Mouse (Mus musculus): ENCODE data around the gene Cmtm4.
"Not testable (repeated sequence)": the region's sequence is repeated elsewhere in the genome, so short reads cannot be mapped to it uniquely, and the experiment has no call there.

Cmtm4 gene

DNA sequence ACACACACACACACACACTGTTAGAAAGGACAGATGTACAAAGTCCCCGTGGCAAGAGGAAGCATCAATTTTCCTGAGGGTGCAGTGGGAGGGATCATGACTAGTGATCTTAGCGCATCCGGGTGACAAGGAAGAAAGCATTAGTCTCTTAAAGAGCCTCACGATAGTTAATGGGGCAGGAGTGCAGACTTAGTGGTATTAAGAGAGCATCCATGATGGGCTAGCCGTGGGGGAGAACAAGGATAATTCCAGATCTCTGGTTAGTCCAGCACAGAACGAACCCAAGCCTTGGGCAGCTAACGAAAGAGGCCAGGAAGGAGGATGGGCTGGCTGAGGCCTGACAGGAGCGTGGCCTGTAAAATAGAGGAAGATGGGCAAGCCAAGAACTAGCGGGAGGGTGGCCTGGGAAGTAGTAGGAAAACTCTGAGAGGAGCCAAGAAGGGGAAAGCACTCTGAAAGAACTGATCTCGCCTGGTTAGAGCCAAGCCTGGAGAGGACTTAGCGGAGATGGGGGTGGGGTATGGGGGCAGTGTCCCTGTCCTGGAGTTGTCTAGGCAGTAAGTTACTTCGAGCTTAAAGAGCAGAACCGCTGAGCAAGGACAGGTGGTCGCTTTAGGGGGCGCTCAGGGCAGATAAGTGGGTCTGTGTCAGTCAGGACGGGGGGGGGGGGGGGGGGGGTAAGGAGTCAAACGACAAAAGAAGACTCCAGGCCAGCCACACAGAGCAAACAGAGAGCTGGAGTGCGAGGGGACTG lies 56.2 kb downstream of the Cmtm4 start, which contains the start of gene Cmtm3:
TSS of gene Cmtm3 (plus strand) at position 182 of the 754 bp plus-strand sequence.
- no peak for DNase-seq (ENCODE audit: low spot score)

DNA sequence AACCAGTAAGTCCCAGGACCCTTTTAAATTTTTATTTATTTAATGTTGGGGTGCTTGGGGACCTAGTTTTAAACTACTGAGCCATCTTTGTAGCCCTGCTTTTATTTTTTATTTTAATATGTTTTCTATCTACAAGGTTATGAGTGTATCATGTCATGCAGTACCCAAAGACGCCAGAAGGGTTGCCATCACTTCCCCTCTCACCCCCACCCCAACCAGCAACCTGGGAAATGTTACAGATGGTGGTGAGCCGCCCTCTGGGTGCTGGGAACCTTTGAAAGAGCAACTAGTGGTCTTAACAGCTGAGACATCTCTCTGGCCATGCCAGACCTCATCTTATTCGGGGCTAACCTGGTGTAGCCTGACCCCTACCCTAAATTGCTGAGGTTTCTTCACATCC lies 57.7 kb downstream of the Cmtm4 start:
- no peak for DNase-seq (ENCODE audit: low spot score)

DNA sequence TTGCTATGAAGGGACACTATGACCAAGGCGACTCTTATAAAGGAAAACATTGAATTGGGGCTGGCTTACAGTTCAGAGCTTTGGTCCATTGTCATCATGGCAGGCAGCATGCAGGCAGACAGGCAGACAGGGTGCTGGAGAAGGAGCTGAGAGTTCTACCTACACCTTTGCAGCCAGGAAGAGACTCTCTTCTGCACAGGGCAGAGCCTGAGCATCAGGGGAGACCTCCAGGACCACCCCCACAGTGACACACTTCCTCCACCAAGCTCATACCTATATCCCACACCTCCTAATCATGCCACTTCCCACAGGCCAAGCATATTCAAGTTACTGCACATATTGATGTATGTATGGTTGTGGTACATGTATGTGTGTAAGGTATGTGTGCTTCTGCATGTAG lies 58.8 kb downstream of the Cmtm4 start:
- no peak for DNase-seq (ENCODE audit: low spot score)

DNA sequence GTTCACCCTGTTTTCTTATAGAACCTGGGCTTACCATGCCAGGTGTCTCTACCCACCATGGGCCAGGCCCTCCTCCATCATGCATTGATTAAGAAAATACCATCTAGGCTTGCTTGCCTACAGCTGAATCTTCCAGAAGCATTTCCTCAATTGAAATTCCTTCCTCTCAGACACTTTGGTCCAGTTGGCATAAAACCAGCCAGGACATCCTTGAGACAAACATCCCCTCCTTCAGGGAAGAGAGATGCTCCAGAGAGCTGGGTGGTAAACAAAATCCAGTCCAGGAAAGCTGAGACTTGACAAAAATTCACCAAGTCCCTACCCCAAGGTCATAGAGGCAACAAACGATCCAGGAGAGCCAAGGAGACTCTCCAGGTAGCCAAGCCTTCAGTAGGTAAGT lies 61.4 kb downstream of the Cmtm4 start:
- peak; percentile 34 for DNase-seq (ENCODE audit: low spot score)

DNA sequence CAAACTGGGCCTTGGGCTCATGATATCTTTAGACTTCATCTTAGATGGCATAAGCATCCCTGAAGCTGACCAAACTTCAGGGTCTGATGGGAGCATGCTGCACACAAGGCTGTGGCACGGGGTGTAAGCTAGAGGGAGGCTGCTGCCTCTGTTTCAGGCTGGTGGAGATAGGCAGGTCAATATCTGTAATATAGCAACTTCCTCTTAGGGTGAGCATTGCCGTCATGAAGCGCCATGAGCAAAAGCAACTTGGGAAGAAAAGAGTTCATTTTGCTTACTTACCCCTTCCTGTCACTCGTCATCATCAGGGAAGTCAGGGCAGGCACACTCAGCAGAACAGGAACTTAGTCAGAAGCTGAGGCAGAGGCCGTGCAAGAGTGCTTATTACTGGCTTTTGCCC lies 61.8 kb downstream of the Cmtm4 start:
- peak; percentile 24 for DNase-seq (ENCODE audit: low spot score)

DNA sequence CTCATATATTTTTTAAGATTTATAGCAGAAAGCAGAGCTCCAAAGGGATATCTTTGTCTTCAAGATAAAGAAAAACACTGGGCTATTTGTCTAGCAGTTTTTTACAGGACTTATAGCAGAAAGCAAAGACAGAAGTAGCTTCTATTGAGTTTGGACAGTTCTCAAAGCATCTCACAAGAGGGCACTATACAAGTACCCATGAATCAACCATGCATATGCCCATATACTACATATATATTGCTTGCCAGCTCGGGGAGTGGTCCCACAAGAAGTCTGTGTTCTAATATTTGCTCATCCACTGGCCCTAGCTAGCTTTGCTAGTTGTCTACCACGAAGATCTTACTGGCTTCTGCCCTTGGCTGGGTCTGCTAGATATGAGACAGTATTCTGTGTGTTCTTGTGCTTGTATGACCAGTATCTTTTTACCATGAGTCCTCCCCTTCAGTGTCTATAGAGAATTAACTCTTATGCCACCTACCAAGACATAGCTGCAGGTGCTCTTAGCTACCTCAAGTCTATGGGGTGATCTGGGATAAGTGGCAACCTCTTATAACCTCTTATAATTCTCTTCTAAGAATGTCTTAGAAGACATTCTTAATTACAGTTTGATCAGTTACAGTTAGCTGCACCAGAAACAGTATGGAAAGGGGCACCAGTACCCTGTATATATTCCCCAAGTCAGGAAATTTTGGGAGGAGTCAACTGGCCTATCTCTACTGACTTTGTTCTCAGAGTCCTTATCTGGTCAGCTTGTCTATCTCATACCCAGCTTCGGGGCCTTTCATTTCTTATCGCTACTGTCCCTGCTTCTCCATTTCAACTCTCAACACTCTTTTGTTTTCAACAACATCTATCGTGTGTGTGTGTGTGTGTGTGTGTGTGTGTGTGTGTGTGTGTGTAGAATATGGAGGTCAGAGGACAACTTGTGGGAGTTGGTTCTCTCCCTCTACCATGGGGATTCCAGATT lies 62.7 kb downstream of the Cmtm4 start:
- DNase-seq (ENCODE audit: low spot score), result no peak

DNA sequence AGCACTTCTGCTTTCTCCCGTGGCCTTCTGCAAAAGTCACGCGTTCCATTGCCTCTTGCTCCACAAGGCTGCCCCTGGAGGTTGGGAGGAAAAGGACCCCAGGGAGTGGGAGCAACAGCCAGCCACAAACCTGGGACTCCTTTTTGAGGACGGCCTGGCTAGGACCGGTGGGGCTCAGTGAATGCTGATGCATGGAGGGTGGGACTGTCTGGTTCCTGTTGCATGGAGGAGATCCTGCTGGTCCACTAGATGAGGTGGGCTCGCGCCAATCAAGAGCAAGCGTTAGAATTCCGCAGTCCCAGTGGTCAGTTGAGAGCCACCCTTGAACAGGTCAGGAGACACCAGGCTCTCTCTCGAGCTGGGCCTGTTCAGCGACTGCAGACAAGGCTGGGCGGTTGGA lies 73.7 kb downstream of the Cmtm4 start, which contains the start of gene Cmtm2b:
TSS of gene Cmtm2b (plus strand) at position 301 of the 400 bp plus-strand sequence.
- DNase-seq (ENCODE audit: low spot score), result not testable (repeated sequence)

DNA sequence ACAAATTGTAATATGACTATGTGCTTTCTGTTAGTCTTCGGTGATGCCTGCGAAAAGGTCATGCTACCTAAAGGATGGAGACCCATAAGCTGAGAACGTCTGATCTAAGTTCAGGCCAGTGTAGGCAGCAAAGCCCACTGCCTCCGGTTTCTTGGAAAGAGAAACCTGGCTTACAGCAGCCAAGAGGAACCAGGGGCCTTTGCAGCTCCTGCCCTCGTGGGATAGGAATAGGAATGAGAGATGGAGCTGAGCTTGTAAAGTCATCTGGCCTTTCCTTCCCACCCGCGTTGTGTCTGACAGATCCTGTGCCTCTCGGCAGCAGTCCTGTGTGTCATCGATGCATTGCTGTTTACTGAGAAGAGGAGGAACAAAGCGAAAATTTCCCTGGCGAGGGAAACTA lies 74.3 kb downstream of the Cmtm4 start, which contains the start of gene Gm11020:
TSS of gene Gm11020 (plus strand) at position 301 of the 400 bp plus-strand sequence.
- not testable (repeated sequence) for DNase-seq (ENCODE audit: low spot score)

DNA sequence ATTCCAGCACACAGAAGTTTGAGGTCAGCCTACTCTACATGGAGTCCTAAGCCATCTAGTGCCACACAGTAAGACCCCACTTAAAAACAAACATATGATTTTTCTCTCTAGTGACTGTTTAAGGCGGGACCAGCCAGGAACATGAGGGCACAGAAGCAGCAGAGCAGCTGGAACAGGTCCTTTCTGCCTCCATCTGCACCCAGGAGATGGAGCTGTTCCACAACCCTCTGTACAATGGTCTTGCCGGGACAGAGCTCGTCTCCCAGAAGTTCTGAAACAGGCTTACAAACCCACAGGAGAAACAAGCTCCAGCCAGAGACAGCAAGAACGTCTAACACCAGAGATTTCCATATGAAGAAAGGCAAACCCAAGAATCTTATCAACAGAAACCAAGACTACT lies 82.3 kb downstream of the Cmtm4 start:
- DNase-seq (ENCODE audit: low spot score), result peak; percentile 32

DNA sequence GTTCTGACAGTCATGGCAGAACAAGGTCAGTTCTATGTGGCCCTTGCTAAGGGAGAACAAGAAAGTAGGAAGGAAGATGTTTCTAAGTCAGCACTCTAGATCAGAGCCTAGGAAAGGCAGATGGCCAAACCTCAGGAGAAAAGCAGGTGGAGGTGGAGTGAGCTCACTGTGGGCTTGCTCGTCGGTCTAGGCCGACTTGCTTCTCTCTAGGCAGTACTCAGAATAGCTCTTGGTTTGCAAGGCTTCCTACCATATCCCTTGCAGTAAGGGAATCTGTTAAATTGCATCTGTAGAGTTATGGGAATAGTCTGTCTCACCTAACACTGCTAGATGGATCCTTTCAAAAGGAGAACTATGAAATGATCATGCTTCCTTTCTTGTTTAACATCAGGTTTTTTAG lies 83.6 kb downstream of the Cmtm4 start:
- not testable (repeated sequence) for DNase-seq (ENCODE audit: low spot score)

DNA sequence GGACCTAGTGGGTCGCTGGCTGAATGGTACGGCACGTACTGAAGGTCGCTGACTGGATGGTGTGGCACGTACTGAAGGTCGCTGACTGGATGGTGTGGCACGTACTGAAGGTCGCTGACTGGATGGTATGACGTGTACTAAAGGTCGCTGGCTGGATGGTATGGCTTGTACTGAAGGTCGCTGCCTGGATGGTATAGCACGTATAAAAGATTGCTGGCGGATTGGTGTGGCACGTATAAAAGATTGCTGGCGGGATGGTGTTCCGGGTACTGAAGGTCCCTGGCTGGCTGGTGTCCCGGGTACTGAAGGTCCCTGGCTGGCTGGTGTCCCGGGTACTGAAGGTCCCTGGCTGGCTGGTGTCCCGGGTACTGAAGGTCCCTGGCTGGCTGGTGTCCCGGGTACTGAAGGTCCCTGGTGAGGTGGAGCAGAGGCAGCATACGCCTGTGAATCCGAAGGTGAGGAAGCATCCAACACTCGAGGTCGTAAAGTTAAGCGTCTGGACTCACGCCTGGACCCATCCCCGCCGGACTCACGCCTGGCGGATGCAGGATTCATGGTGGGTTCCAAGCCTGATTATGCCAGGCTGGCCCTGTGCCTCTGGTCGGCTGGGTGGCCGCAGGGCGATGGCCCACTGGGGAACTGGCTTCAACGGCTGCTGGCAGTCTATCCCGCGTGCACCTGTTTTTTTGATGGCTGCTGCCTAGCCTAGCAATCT lies 86.0 kb downstream of the Cmtm4 start, which contains the start of the genes Gm45711 and Cmtm1:
TSS of gene Gm45711 (minus strand) at position 641 of the 715 bp plus-strand sequence.
TSS of gene Cmtm1 (minus strand) at position 705 of the 715 bp plus-strand sequence.
- DNase-seq (ENCODE audit: low spot score), result not testable (repeated sequence)

DNA sequence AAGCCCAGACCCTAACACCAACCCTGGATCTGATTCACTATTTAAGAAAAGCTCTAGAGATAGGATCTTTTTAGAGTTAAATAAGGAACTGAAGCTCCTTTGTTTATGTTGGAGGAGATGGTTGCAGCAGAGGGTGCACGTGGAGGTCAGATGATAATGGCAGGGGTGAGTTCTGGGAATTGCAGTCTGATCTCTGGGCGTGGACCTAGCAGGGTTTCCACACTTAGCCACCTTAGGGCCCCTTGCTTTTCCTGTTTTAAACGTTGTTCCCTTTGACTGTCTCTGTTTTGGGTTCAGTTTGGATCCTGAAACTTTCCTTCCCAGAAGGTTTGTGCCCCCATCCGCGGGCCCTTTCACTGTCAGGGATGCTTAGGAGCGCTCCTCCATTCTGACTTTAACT lies 87.3 kb downstream of the Cmtm4 start:
- DNase-seq (ENCODE audit: low spot score), result not testable (repeated sequence)

DNA sequence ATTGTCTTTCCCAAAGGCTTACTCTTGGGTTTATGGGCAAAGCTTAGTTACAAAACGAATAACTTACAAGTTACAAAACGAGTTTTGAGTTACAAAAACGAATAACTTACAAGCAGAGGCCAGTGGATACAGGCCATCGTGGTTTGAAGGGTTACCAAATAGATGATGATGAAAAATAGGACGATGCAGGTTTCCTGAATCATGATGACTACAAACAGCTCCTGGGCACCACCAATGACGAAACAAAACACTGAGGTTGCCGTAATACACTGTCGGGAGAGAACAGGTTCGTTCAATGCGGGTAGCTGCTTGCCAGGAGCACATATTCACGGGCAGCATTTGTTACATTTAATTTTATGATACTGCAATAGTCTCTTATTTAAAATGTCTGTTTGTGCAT lies 90.6 kb downstream of the Cmtm4 start:
- DNase-seq (ENCODE audit: low spot score), result no peak

DNA sequence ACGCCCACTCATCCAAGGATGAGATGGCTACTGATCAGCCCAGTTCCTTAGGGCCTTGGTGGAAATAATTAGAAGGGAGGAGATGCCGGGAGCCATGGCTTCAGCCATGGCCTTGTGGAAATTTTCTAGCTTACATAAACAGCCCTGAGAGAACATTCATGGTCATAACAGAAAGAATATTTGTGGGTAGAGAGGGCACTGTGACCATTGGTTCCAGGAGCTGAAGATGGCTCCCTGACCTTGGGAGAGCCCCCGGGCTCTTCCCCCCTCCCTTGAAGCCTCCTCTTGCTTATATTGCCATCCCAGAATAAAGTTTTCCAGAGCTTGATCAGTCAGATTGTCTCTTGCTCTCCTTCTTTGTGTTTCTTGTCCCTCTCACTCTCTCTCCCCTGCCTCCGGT lies 93.1 kb downstream of the Cmtm4 start:
- DNase-seq (ENCODE audit: low spot score), result not testable (repeated sequence)

DNA sequence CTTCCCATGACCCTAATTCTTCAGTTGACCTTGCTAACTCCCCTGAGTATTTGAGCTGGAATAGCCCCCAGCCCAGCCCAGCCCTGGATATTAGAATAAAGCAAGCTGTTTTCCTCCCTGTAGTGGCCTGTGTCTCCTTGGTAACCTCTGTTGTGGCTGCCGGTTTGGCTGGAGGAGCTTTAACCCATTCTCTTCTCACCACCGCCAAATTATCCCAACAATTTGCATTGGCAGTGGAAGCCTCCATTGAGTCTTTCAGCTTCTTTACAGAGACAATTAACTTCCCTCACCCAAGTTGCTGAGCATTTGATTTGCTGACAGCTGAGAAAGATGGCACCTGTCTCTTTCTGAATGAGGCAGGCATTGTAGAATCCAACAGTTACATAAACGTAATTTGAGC lies 94.0 kb downstream of the Cmtm4 start:
- not testable (repeated sequence) for DNase-seq (ENCODE audit: low spot score)

Data from lung, postnatal 25 days (tissue).